Mouse (Mus musculus) neural tube, embryonic 14.5 days (tissue): Measurements from ENCODE around the gene Slc25a43. TPM values are rescaled to one million over a fixed set of nuclear protein-coding genes. Genes with fewer than 3 reads are reported as not detected.

Experiments
- ATAC-seq: fragments of 200-750 bp; cut with Nextera tagmentation; 2 replicates; pipeline ENCODE4 v1.8.0; 2017; ENCODE audit warnings: low read depth, mild to moderate bottlenecking, moderate TSS enrichment, moderate library complexity
- H3K27ac ChIP-seq: fragments of 300-500 bp; sonication (generic); 2 replicates; pipeline ENCODE4 v1.5.1; 2014; ENCODE audit warnings: low read depth, mild to moderate bottlenecking, control low read depth, low read length, moderate library complexity, mixed read lengths
- H3K27me3 ChIP-seq: fragments of 300-500 bp; sonication (generic); 2 replicates; pipeline ENCODE4 v1.6.1; 2014; ENCODE audit warnings: low read length; ENCODE audit not compliant: control insufficient read depth, insufficient read depth
- H3K36me3 ChIP-seq: fragments of 300-500 bp; sonication (generic); 2 replicates; pipeline ENCODE4 v1.6.1; 2014; ENCODE audit warnings: low read length, mixed read lengths; ENCODE audit not compliant: control insufficient read depth, insufficient read depth
- H3K4me1 ChIP-seq: fragments of 300-500 bp; sonication (generic); 2 replicates; pipeline ENCODE4 v1.6.1; 2014; ENCODE audit warnings: low read length; ENCODE audit not compliant: control insufficient read depth, insufficient read depth
- H3K4me2 ChIP-seq: fragments of 300-500 bp; sonication (generic); 2 replicates; pipeline ENCODE4 v1.6.1; 2014; ENCODE audit warnings: mild to moderate bottlenecking, low read depth, low read length, control low read depth
- H3K4me3 ChIP-seq: fragments of 300-500 bp; sonication (generic); 2 replicates; pipeline ENCODE4 v1.5.1; 2014; ENCODE audit warnings: low read depth, low read length, control low read depth, mixed read lengths
- H3K9ac ChIP-seq: fragments of 300-500 bp; sonication (generic); replicated peaks from 2 replicates; pipeline ENCODE4 v1.6.1; 2014; ENCODE audit warnings: low read depth, mild to moderate bottlenecking, control low read depth, low read length, mixed read lengths
- H3K9me3 ChIP-seq: fragments of 300-500 bp; sonication (generic); 2 replicates; pipeline ENCODE4 v1.6.1; 2016; ENCODE audit warnings: low read length; ENCODE audit not compliant: control insufficient read depth
- WGBS: fragments of 180-500 bp; shearing (Covaris S2); extraction: QIAGEN DNeasy Blood & Tissue Kit; methylation state at CpG from one replicate; pipeline ENCODE4 v1.1.7; 2014; 5-methylcytosine and 5-hydroxymethylcytosine counted together
- polyA plus RNA-seq: library from polyadenylated mRNA; unstranded; fragments of >200 nt; fragmentation: Nextera tagmentation; extraction: Ambion mirVana; gene quantifications from 2 replicates; pipeline ENCODE4 v1.2.1, GENCODE M21; 2014

The Slc25a43 gene
- polyA plus RNA-seq, 1 experiment from 2014 or later, result 1.0 TPM

DNA sequence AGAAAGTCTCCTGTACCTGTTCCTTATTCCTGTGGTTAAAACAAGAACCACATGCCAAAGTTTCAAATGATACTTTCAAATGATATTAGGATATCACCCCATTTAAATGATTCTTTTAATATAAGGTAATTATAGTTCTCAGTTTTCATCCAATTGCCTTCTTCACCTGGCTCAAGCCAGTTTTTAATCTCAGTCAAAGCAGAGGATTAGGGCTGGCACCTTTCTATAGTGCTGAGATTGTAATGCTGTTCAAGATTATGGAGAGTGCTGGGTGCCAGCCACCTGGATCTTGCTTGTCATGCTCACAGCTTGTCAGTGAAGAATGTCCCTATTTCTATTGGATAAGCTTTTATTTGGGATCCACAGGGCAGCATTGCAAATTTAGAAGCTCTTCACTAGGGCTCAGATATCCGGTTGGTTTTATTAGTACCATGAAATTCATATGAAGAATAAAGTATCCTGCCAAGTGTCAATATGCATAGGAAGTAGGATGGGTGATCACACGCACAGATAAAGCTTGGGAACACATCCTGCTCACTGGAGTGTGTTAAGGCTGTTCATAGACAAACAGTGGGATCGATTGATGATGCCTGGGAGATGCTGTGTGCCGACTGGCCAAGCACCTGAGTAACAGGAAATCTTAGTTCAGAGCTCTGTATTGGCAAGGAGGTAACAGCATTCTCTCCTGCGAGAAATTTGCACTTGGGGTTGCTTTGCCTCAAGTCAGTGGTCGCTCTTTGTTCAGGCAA is 55.8 kb downstream of the Slc25a43 start:
- no peak for ATAC-seq
- 51% methylated on average over 6 of the region's 6 CpGs for WGBS
- H3K9ac ChIP-seq, result no peak overlapping the region
- H3K9me3 ChIP-seq, result no peaks in the 10 kb centered on the region
- H3K36me3 ChIP-seq, result 0 out of 2 replicates have a peak, but pooled peaks cover 8% of the 10 kb centered on the region
- no peaks in the 10 kb centered on the region for H3K4me1 ChIP-seq
- no peak overlapping the region for H3K4me3 ChIP-seq
- H3K4me2 ChIP-seq, result no peak overlapping the region
- H3K27me3 ChIP-seq, result no peaks in the 10 kb centered on the region
- H3K27ac ChIP-seq, result no peak overlapping the region

DNA sequence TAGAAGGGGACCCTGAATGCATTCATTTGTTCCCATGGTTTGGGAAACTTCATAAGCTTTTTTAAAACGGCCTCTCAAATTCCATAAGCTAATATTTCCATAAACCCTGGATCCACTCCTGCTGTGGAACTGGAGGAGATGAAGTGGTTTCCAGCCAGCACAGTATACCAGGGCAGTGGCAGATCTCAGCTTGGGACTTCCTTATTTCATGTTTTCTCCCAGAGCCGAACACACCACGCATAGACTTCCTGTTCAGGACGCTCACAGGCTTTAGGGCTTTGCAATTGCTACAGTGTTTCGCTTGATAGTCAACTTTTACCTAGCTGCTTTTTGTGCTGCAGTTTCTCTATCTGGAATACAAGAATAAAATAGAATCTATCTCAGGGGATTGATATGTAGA is 59.7 kb downstream of the Slc25a43 start:
- H3K9ac ChIP-seq, result no peak overlapping the region
- no peak for ATAC-seq
- whole genome bisulfite sequencing, result 79% methylated on average over 5 of the region's 5 CpGs

DNA sequence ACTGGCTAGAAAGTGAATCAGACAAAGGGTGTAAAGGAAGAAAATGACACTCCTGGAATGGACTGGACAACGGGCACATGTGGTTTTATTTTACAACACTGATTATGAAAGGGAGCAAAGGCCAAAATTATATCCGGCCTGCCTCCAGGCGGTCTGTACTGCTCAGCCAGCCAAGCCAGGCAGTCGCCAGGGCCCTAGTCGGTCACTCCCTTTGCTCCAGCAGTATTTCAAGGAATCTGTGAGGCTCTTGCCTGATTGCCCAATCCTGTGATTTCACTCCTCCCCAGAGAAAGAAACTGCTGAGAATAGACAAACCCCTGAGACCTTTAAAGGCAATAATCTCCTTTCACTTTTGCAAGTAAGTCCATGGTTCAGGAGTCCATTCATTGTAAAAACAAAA is 60.7 kb downstream of the Slc25a43 start:
- no peak overlapping the region for H3K27ac ChIP-seq
- H3K36me3 ChIP-seq, result no peaks in the 10 kb centered on the region
- no peak for ATAC-seq
- no peaks in the 10 kb centered on the region for H3K4me1 ChIP-seq
- H3K9me3 ChIP-seq, result no peaks in the 10 kb centered on the region
- no peak overlapping the region for H3K4me3 ChIP-seq
- no peaks in the 10 kb centered on the region for H3K27me3 ChIP-seq
- no peak overlapping the region for H3K9ac ChIP-seq
- WGBS, result 76% methylated on average over 5 of the region's 5 CpGs
- H3K4me2 ChIP-seq, result no peak overlapping the region

More for the DNA sequence above, 59.7 kb downstream of the Slc25a43 start:
- Histone ChIP-seq H3K27me3 (no peaks in the 10 kb centered on the region), H3K9me3 (no peaks in the 10 kb centered on the region), H3K4me2 (no peak overlapping the region), H3K27ac (no peak overlapping the region), H3K36me3 (no peaks in the 10 kb centered on the region), H3K4me1 (no peaks in the 10 kb centered on the region), H3K4me3 (no peak overlapping the region)

DNA sequence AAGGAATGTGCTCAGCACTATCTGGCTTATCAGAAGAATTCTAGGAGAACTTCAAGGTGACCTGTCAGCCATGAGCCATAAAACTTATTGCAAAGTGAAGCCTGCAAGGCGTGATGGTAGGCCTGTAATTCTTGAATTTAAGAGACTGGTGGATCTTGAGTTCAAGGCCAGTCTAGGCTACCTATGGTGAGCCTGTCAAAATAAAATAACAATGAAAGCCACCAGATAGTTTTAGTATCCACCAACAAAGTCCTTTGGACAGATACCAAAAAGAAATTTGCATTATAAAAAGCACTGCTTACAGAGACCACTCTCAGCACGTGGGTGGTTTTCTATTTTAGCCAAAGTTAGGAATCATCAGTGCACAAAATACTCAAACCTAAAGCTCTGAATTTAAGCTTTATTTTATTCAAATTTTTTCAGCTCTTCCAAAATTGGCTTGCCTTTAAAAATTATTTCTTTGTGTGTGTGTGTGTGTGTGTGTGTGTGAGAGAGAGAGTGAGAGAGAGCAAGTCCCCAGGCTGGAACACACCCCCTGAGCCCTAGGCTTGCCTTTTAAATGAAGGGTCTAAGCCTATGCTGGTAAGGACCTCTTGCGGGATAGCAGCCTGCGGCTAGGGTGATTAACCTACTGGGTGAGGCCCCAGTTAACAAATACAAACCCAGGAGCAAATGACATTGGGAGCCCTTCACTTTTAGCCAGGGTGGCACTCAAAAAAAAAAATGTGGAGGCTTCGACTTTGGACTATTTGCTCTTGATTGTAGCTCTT is 62.2 kb downstream of the Slc25a43 start:
- no peaks in the 10 kb centered on the region for H3K27me3 ChIP-seq
- H3K9me3 ChIP-seq, result no peaks in the 10 kb centered on the region
- H3K4me1 ChIP-seq, result no peaks in the 10 kb centered on the region
- WGBS, result 67% methylated on average over 5 of the region's 5 CpGs
- H3K36me3 ChIP-seq, result no peaks in the 10 kb centered on the region
- no peak overlapping the region for H3K9ac ChIP-seq
- ATAC-seq, result no peak
- no peak overlapping the region for H3K4me2 ChIP-seq
- H3K4me3 ChIP-seq, result no peak overlapping the region
- H3K27ac ChIP-seq, result no peak overlapping the region

DNA sequence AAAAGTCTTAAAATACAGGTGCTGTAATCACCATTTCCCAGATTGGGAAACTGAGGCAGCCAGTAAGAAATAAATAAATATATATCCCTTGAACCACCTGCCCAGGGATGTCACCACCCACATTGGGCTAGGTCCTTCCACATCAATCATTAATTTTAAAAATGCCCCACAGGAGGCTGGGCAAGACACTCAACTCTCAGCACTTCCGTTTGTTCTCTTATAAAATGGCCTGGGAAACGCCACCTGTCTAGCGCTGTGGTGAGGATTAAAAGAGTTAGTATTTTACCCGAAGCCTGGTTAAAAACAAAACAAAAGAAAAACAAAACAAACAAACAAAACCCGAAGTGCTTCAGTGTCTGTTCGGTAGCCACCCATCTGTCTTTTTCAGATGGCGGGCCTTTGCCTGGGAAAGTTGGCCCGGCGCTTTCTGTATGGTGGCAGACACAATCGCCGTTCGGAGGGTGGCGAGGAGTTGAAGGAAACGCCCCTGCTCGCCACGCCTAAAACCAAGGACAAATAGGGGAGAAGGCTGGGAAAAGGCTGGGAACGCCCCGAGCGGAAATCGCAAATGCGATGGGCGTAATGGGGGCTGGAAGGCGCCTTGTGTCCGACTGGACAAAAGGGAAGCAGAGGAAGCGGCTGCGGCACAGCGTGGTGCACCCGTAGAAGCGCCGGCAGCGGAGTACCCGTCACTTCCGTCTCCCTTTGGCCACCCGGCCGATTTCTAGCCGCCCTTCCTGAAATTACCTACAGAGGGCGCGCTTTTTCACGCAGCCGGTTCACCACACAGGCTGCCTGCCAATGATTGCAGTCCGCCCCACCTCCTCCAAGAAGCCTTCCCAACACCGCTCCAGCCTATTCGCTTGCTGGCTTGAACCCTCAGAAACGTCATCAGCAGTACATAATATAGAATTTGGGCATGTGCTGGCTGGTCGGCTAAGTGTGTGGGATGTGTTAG is 64.2 kb downstream of the Slc25a43 start:
- H3K4me2 ChIP-seq, result peak overlapping the region; percentile 45
- H3K27ac ChIP-seq, result peak overlapping the region; percentile 78
- 23% methylated on average over 43 of the region's 45 CpGs for WGBS
- no peaks in the 10 kb centered on the region for H3K4me1 ChIP-seq
- H3K36me3 ChIP-seq, result no peaks in the 10 kb centered on the region
- peak; percentile 90 for ATAC-seq
- peak overlapping the region; percentile 39; the same call in 1 of the 2 replicates for H3K9ac ChIP-seq
- H3K4me3 ChIP-seq, result peak overlapping the region; percentile 31
- no peaks in the 10 kb centered on the region for H3K27me3 ChIP-seq
- H3K9me3 ChIP-seq, result no peaks in the 10 kb centered on the region

DNA sequence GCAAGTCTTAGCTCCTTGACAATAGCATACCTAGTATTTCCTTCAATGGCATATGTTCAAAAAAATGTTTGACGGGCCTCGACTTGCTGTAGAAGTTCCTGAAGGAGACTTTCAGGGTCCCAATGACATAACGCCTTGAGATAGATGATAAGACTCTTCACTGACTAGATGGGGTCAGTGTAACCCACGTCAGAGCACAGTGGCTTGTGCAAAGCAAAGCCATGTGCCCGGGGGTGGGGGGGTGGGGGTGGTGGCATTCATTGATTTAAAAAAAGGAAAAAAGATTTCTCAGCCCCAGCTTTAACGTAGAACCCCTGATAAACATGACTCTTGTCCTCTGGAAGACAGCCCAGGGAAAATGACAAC is 64.8 kb downstream of the Slc25a43 start:
- no peaks in the 10 kb centered on the region for H3K4me1 ChIP-seq
- H3K4me3 ChIP-seq, result peak overlapping the region; percentile 31
- no peak overlapping the region for H3K9ac ChIP-seq
- 73% methylated on average over 6 of the region's 6 CpGs for WGBS
- no peaks in the 10 kb centered on the region for H3K9me3 ChIP-seq
- H3K36me3 ChIP-seq, result no peaks in the 10 kb centered on the region
- peak overlapping the region; percentile 78 for H3K27ac ChIP-seq
- peak overlapping the region; percentile 45; the same call in 1 of the 2 replicates for H3K4me2 ChIP-seq
- no peaks in the 10 kb centered on the region for H3K27me3 ChIP-seq
- ATAC-seq, result peak; percentile 55; the same call in 1 of the 2 replicates

DNA sequence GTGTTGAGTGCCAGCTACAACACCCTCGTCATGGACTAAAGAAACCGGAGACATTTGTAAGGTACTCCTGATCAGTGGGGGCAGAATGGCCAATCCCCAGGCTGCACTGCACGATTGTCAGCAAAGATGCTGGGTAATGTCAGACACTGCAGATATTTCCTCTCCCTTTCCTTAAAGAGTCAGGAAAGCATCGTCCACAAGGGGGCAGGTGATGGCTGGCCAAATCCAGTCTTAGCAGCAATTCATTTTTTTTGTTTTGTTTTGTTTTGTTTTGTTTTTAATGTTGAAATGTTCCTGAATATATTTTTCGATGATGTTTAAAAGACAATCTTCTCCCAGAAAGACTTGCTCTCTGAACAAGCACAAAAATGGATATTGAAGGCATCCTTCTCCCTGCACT is 67.9 kb downstream of the Slc25a43 start:
- Histone ChIP-seq H3K9me3 (no peaks in the 10 kb centered on the region), H3K9ac (no peak overlapping the region), H3K27me3 (no peaks in the 10 kb centered on the region), H3K4me2 (no peak overlapping the region), H3K27ac (no peak overlapping the region), H3K36me3 (no peaks in the 10 kb centered on the region), H3K4me3 (no peak overlapping the region), H3K4me1 (no peaks in the 10 kb centered on the region)
- no peak for ATAC-seq
- 53% methylated on average over 5 of the region's 5 CpGs for WGBS

DNA sequence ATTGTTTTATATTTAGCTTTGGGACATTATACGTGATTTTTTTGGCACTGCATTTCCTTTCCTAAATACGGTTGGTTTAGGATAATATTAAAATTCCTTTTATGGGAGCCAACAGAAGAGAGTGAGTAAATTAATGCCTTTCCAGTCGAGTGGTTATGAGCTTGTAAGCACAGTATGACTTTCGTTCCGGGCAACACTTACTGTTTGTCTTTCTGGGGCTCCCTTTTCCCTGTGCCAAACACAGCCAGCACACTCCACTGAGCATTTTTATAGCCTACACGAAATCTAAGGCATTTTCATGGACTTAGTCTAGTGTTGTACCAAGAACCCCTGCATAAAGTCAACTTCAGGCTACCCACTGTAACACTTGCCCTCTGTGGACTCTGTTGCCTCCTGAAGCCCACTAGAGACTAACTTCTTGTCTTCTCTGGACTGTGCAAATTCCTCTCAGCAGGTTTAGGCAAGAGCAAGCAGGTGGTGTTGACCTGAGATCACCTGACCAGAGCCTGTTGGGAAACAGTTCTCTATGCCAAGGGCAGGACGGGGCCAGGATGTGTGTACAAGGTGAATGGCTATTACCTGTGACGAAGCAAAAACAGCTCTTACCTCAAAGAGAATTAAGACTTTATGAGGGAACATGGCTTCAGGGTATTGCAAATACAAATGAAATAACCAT is 70.8 kb downstream of the Slc25a43 start:
- no peak overlapping the region for H3K27ac ChIP-seq
- no peaks in the 10 kb centered on the region for H3K27me3 ChIP-seq
- 80% methylated on average over 8 of the region's 8 CpGs for WGBS
- H3K9ac ChIP-seq, result no peak overlapping the region
- H3K4me2 ChIP-seq, result no peak overlapping the region
- H3K4me3 ChIP-seq, result no peak overlapping the region
- ATAC-seq, result no peak
- no peaks in the 10 kb centered on the region for H3K4me1 ChIP-seq
- no peaks in the 10 kb centered on the region for H3K9me3 ChIP-seq
- no peaks in the 10 kb centered on the region for H3K36me3 ChIP-seq
